Mouse (Mus musculus) gastrocnemius, postnatal 4 days (tissue): ENCODE measurements around the gene Fut9. TPM values are rescaled to one million over a fixed set of nuclear protein-coding genes. Genes with fewer than 3 reads are reported as not detected.

Experiments
- DNase-seq, 2 experiments: peaks; one replicate each; pipeline ENCODE4 v3.0.0; 2021 to 2022; ENCODE audit warnings: low spot score in 2 of 2, mixed read lengths in 2 of 2
- total RNA-seq, 2 experiments: library from RNA; stranded (reverse); gene quantifications; 2 replicates each; pipeline ENCODE4 v1.2.3; 2021

Fut9 gene
- total RNA-seq, 2 experiments from 2014 or later, result 0.10 TPM; not detected in 1

- no peak for DNase-seq
These were observed 152.5 kb downstream of the Fut9 start for GRCm38 (mm10) chr4:25647593-25647992.

- DNase-seq, result no peak
These were observed 154.5 kb downstream of the Fut9 start for GRCm38 (mm10) chr4:25645580-25645979.

GRCm38 (mm10) chr4:25641993-25642392, 158.1 kb downstream of the Fut9 start:
- no peak for DNase-seq

- no peak for DNase-seq
These were observed 166.8 kb downstream of the Fut9 start for GRCm38 (mm10) chr4:25633262-25633661.

GRCm38 (mm10) chr4:25628113-25628512, 171.9 kb downstream of the Fut9 start:
- DNase-seq, result no peak

- DNase-seq, result no peak
These were observed 172.6 kb downstream of the Fut9 start for GRCm38 (mm10) chr4:25627467-25627866.

- DNase-seq, result no peak
These were observed 173.0 kb downstream of the Fut9 start for GRCm38 (mm10) chr4:25627039-25627438.

GRCm38 (mm10) chr4:25623176-25623575, 176.9 kb downstream of the Fut9 start:
- DNase-seq, result no peak

- no peak for DNase-seq
These were observed 182.7 kb downstream of the Fut9 start for GRCm38 (mm10) chr4:25617301-25617700.

- DNase-seq, result no peak
These were observed 186.6 kb downstream of the Fut9 start for GRCm38 (mm10) chr4:25613426-25613825.

GRCm38 (mm10) chr4:25610481-25610880, 189.6 kb downstream of the Fut9 start:
- no peak for DNase-seq

- DNase-seq, result no peak
These were observed 206.8 kb downstream of the Fut9 start for GRCm38 (mm10) chr4:25593218-25593617.
